Mouse (Mus musculus) limb, embryonic 11.5 days (tissue): ENCODE results near the gene Rab6a. TPM values are rescaled to one million over a fixed set of nuclear protein-coding genes. Genes with fewer than 3 reads are reported as not detected.
A peak's percentile ranks its signal among the peaks of the same experiment; 100 is the strongest.

Experiments
- ATAC-seq: fragments of 200-750 bp; cut with Nextera tagmentation; 2 replicates; pipeline ENCODE4 v1.8.0; 2017; ENCODE audit warnings: low read depth; ENCODE audit not compliant: insufficient number of reproducible peaks, low FRiP score, low TSS enrichment
- DNase-seq: peaks from one replicate; pipeline ENCODE4 v3.0.0-alpha.2; 2015; ENCODE audit warnings: low spot score
- H3K27ac ChIP-seq: fragments of 300-500 bp; sonication (generic); replicated peaks from 2 replicates; pipeline ENCODE4 v1.5.1; 2014; ENCODE audit warnings: low read depth, mild to moderate bottlenecking, low read length
- H3K27me3 ChIP-seq: fragments of 300-500 bp; sonication (generic); 2 replicates; pipeline ENCODE4 v1.6.1; 2014; ENCODE audit warnings: mild to moderate bottlenecking, low read length, mixed read lengths; ENCODE audit not compliant: control insufficient read depth, insufficient read depth
- H3K36me3 ChIP-seq: fragments of 300-500 bp; sonication (generic); 2 replicates; pipeline ENCODE4 v1.6.1; 2014; ENCODE audit warnings: mild to moderate bottlenecking, low read length, moderate library complexity, mixed read lengths; ENCODE audit not compliant: control insufficient read depth, insufficient read depth
- H3K4me1 ChIP-seq: fragments of 300-500 bp; sonication (generic); 2 replicates; pipeline ENCODE4 v1.6.1; 2014; ENCODE audit warnings: low read length, mixed read lengths; ENCODE audit not compliant: control insufficient read depth, insufficient read depth
- H3K4me2 ChIP-seq: fragments of 300-500 bp; sonication (generic); 2 replicates; pipeline ENCODE4 v1.6.1; 2014; ENCODE audit warnings: low read depth, mild to moderate bottlenecking, moderate library complexity; ENCODE audit not compliant: severe bottlenecking
- H3K4me3 ChIP-seq: fragments of 300-500 bp; sonication (generic); 2 replicates; pipeline ENCODE4 v1.5.1; 2014; ENCODE audit warnings: low read depth, low read length
- H3K9ac ChIP-seq: fragments of 300-500 bp; sonication (generic); 2 replicates; pipeline ENCODE4 v1.6.1; 2014; ENCODE audit warnings: mild to moderate bottlenecking, low read length
- H3K9me3 ChIP-seq: fragments of 300-500 bp; sonication (generic); 2 replicates; pipeline ENCODE4 v1.6.1; 2016; ENCODE audit warnings: low read length; ENCODE audit not compliant: control insufficient read depth
- WGBS: fragments of 180-500 bp; shearing (Covaris S2); extraction: QIAGEN DNeasy Blood & Tissue Kit; methylation state at CpG from one replicate; pipeline ENCODE4 v1.1.7; 2014; 5-methylcytosine and 5-hydroxymethylcytosine counted together
- polyA plus RNA-seq: library from polyadenylated mRNA; unstranded; fragments of >200 nt; fragmentation: Nextera tagmentation; extraction: Ambion mirVana; gene quantifications from 2 replicates; pipeline ENCODE4 v1.2.1, GENCODE M21; 2014

The Rab6a gene
- polyA plus RNA-seq, 1 experiment from 2014 or later, result 128 TPM

- ATAC-seq (no peak), DNase-seq (no peak)
- 63% methylated on average over 15 of the region's 15 CpGs for WGBS
- Histone ChIP-seq H3K9me3 (no peaks in the 10 kb centered on the region), H3K4me1 (no peaks in the 10 kb centered on the region), H3K4me2 (no peak overlapping the region), H3K4me3 (no peak overlapping the region), H3K9ac (no peak overlapping the region), H3K36me3 (no peaks in the 10 kb centered on the region), H3K27ac (no peak overlapping the region), H3K27me3 (no peaks in the 10 kb centered on the region)
Observed at GRCm38 (mm10) chr7:100678948-100679880, 72.0 kb downstream of the Rab6a start.

GRCm38 (mm10) chr7:100681132-100681531 is 73.9 kb downstream of the Rab6a start:
- Histone ChIP-seq H3K36me3 (no peaks in the 10 kb centered on the region), H3K4me3 (no peak overlapping the region), H3K27me3 (no peaks in the 10 kb centered on the region), H3K9ac (no peak overlapping the region), H3K4me2 (no peak overlapping the region), H3K27ac (no peak overlapping the region), H3K4me1 (no peaks in the 10 kb centered on the region), H3K9me3 (no peaks in the 10 kb centered on the region)
- 62% methylated on average over 5 of the region's 5 CpGs for WGBS
- ATAC-seq, result no peak
- DNase-seq, result no peak

GRCm38 (mm10) chr7:100683241-100683640 is 76.0 kb downstream of the Rab6a start:
- Histone ChIP-seq H3K4me2 (no peak overlapping the region), H3K4me3 (no peak overlapping the region), H3K27me3 (no peaks in the 10 kb centered on the region), H3K4me1 (no peaks in the 10 kb centered on the region), H3K9me3 (no peaks in the 10 kb centered on the region), H3K36me3 (no peaks in the 10 kb centered on the region), H3K27ac (no peak overlapping the region), H3K9ac (no peak overlapping the region)
- DNase-seq (no peak), ATAC-seq (no peak)
- 93% methylated on average over 1 of the region's 1 CpGs for WGBS

- Histone ChIP-seq H3K9me3 (no peaks in the 10 kb centered on the region), H3K4me1 (no peaks in the 10 kb centered on the region), H3K4me2 (no peak overlapping the region), H3K9ac (no peak overlapping the region), H3K36me3 (no peaks in the 10 kb centered on the region), H3K27me3 (no peaks in the 10 kb centered on the region), H3K4me3 (no peak overlapping the region), H3K27ac (no peak overlapping the region)
- ATAC-seq (no peak), DNase-seq (no peak)
- WGBS, result 76% methylated on average over 5 of the region's 5 CpGs
Observed at GRCm38 (mm10) chr7:100684081-100684480, 76.9 kb downstream of the Rab6a start.

- peak; percentile 75 for DNase-seq
- H3K9me3 ChIP-seq, result no peaks in the 10 kb centered on the region
- no peaks in the 10 kb centered on the region for H3K4me1 ChIP-seq
- H3K27ac ChIP-seq, result no peak overlapping the region
- H3K9ac ChIP-seq, result no peak overlapping the region
- no peak overlapping the region for H3K4me2 ChIP-seq
- no peaks in the 10 kb centered on the region for H3K36me3 ChIP-seq
- H3K27me3 ChIP-seq, result no peaks in the 10 kb centered on the region
- no peak for ATAC-seq
- WGBS, result 52% methylated on average over 7 of the region's 7 CpGs
- H3K4me3 ChIP-seq, result no peak overlapping the region
Observed at GRCm38 (mm10) chr7:100684538-100684937, 77.3 kb downstream of the Rab6a start.

- no peaks in the 10 kb centered on the region for H3K4me1 ChIP-seq
- no peaks in the 10 kb centered on the region for H3K9me3 ChIP-seq
- no peak overlapping the region for H3K4me3 ChIP-seq
- no peak overlapping the region for H3K4me2 ChIP-seq
- H3K9ac ChIP-seq, result no peak overlapping the region
- no peak overlapping the region for H3K27ac ChIP-seq
- H3K36me3 ChIP-seq, result no peaks in the 10 kb centered on the region
- peak; percentile 89 for DNase-seq
- WGBS, result 44% methylated on average over 13 of the region's 13 CpGs
- no peak for ATAC-seq
- H3K27me3 ChIP-seq, result no peaks in the 10 kb centered on the region
Observed at GRCm38 (mm10) chr7:100685061-100686030, 78.1 kb downstream of the Rab6a start.

- ATAC-seq, result no peak
- WGBS, result 80% methylated on average over 7 of the region's 7 CpGs
Observed at GRCm38 (mm10) chr7:100688471-100688870, 81.3 kb downstream of the Rab6a start.

More at GRCm38 (mm10) chr7:100688471-100688870, 81.3 kb downstream of the Rab6a start:
- no peak overlapping the region for H3K9ac ChIP-seq
- H3K4me2 ChIP-seq, result no peak overlapping the region
- H3K27me3 ChIP-seq, result no peaks in the 10 kb centered on the region
- no peaks in the 10 kb centered on the region for H3K9me3 ChIP-seq
- no peak overlapping the region for H3K4me3 ChIP-seq
- DNase-seq, result no peak
- no peak overlapping the region for H3K27ac ChIP-seq
- no peaks in the 10 kb centered on the region for H3K4me1 ChIP-seq
- H3K36me3 ChIP-seq, result no peaks in the 10 kb centered on the region
